Mouse (Mus musculus) lung, adult 2 months (tissue): ENCODE measurements at regions not wholly inside any gene's neighbourhood (a gene's known extent, or its start where the extent isn't known, plus 50 kb on each side); places are given as distances from the start of the nearest gene placed in this dataset.

ENCODE experiments used
- DNase-seq: peaks from one replicate; pipeline ENCODE4 v3.0.0; 2022
- H3K4me1 ChIP-seq: fragments of 200-500 bp; 2 replicates; pipeline ENCODE4 v1.6.1; 2011; ENCODE audit warnings: low read length; ENCODE audit not compliant: control insufficient read depth, insufficient read depth
- H3K4me3 ChIP-seq: fragments of 200-500 bp; replicated peaks from 2 replicates; pipeline ENCODE3; 2011; ENCODE audit warnings: low read depth, mild to moderate bottlenecking, control low read depth, low read length; ENCODE audit errors: extremely low read depth
- CTCF ChIP-seq: fragments of 200-500 bp; IDR thresholded peaks from 2 replicates; pipeline ENCODE4 v1.5.1; 2011; ENCODE audit warnings: mild to moderate bottlenecking, low read length, control low read depth; ENCODE audit not compliant: insufficient read depth
- POLR2A ChIP-seq: fragments of 200-500 bp; IDR thresholded peaks from 2 replicates; pipeline ENCODE4 v1.6.1; 2011; ENCODE audit warnings: low read depth, mild to moderate bottlenecking, control low read depth, low read length, borderline replicate concordance; ENCODE audit errors: extremely low read depth
- WGBS: fragments of 180-500 bp; shearing (Covaris S2); methylation state at CpG from one replicate; pipeline ENCODE4 v1.1.7; 2018; 5-methylcytosine and 5-hydroxymethylcytosine counted together

GRCm38 (mm10) chr4:8992171-8992570 is 753.3 kb upstream of the Car8 start:
- Histone ChIP-seq H3K4me3 (no peak overlapping the region), H3K4me1 (no peaks in the 10 kb centered on the region; the same call in 1 of the 2 replicates)
- 70% methylated on average over 1 of the region's 1 CpGs for WGBS
- TF ChIP-seq POLR2A (no peak), CTCF (no peak)
- no peak for DNase-seq

- no peak for DNase-seq
- WGBS = 88% methylated on average over 5 of the region's 5 CpGs
- no peak overlapping the region for H3K4me3 ChIP-seq
- no peaks in the 10 kb centered on the region; the same call in 1 of the 2 replicates for H3K4me1 ChIP-seq
- TF ChIP-seq POLR2A (no peak), CTCF (no peak)
These were observed 751.7 kb upstream of the Car8 start for GRCm38 (mm10) chr4:8990551-8990950.

GRCm38 (mm10) chr4:8989614-8990013 is 750.8 kb upstream of the Car8 start:
- Histone ChIP-seq H3K4me3 (no peak overlapping the region), H3K4me1 (no peaks in the 10 kb centered on the region; the same call in 1 of the 2 replicates)
- TF ChIP-seq POLR2A (no peak), CTCF (no peak)
- 95% methylated on average over 6 of the region's 6 CpGs for WGBS
- no peak for DNase-seq

DNA sequence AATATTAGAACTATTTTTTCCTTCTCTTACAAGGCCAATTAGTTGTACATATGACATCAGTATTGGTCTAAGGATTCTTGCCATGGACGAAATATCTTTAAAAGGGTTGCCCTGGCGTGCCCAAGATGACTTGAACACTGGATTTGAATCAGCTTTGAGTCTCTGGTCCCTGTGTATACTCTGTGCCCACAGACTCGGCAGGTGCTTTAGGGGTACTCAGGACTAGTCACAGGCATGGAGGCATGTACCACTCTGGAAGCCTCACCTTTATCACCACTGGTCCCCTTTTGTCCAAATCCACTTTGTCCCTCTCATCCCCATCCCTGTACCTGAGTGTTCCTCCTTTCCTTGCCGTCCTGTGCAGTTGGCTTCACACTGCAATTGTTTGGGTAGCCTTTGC is 750.3 kb upstream of the Car8 start:
- H3K4me3 ChIP-seq = no peak overlapping the region
- DNase-seq = no peak
- WGBS = 97% methylated on average over 4 of the region's 4 CpGs
- no peaks in the 10 kb centered on the region; the same call in 1 of the 2 replicates for H3K4me1 ChIP-seq
- TF ChIP-seq CTCF (no peak), POLR2A (no peak)

DNA sequence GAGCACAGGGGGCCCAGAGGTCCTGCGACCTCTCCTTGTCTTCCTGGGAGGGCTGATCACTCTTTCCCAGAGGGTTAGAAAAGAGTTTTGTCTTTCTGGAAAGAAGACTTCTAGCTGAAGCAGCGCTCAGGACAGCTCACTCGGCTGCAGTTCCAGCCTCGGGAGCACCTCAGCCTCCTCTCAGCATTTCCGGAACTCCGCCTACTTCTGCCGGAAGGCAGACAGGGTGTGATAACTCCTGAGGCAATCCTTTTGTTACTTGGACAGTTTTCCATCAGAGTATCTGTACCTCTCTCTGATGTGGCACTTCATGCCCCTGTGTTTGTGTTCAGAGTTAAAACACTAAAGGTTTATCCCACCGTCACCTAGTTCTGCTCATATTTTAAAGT is 749.5 kb upstream of the Car8 start:
- WGBS = 45% methylated on average over 8 of the region's 8 CpGs
- Histone ChIP-seq H3K4me1 (no peaks in the 10 kb centered on the region; the same call in 1 of the 2 replicates), H3K4me3 (no peak overlapping the region)
- no peak for DNase-seq
- no peak for TF ChIP-seq CTCF
- TF ChIP-seq POLR2A = no peak

- no peak overlapping the region for H3K4me3 ChIP-seq
- no peak for TF ChIP-seq POLR2A
- TF ChIP-seq CTCF = no peak
- no peaks in the 10 kb centered on the region; the same call in 1 of the 2 replicates for H3K4me1 ChIP-seq
- 47% methylated on average over 10 of the region's 10 CpGs for WGBS
- no peak for DNase-seq
These were observed 748.9 kb upstream of the Car8 start for GRCm38 (mm10) chr4:8987544-8988344.

DNA sequence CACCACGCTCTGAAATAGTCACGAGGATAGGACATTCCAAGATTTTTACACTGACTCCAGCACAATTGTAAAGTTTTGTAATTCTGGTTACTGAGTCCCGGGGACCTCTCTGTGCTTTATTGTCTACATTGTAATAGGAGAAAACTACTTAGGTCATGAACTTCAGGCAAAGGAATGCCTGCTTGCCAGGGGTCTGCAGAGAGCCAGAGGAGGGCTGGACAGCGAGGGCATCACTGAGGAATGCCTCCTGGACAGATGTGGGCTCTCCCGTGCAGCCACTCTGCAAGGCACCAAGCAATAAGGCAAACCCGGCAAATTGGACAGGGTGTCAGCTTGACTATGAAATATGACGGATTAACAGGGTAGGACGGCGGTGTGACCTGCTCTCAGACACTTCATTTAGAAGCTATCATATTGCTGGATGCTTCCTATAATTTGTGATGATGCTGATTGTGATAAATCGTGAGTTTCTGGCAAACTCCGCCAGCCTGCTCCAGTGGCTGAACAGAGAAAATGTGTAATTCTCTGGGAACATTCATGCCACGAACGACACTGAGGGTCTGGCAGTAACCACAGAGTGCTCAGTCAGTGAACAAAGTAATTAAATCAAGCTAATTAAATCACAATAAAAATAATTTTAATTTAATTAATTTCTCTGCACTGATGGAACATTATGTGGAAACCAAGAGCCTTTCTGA is 747.7 kb upstream of the Car8 start:
- DNase-seq = no peak
- TF ChIP-seq POLR2A (no peak), CTCF (no peak)
- 62% methylated on average over 13 of the region's 13 CpGs for WGBS

GRCm38 (mm10) chr4:8984059-8984606 is 745.3 kb upstream of the Car8 start:
- DNase-seq = no peak
- WGBS = 51% methylated on average over 5 of the region's 5 CpGs
- Histone ChIP-seq H3K4me1 (no peaks in the 10 kb centered on the region; the same call in 1 of the 2 replicates), H3K4me3 (no peak overlapping the region)
- TF ChIP-seq POLR2A = no peak
- no peak for TF ChIP-seq CTCF

More for the DNA sequence above, 747.7 kb upstream of the Car8 start:
- no peaks in the 10 kb centered on the region; the same call in 1 of the 2 replicates for H3K4me1 ChIP-seq
- no peak overlapping the region for H3K4me3 ChIP-seq

DNA sequence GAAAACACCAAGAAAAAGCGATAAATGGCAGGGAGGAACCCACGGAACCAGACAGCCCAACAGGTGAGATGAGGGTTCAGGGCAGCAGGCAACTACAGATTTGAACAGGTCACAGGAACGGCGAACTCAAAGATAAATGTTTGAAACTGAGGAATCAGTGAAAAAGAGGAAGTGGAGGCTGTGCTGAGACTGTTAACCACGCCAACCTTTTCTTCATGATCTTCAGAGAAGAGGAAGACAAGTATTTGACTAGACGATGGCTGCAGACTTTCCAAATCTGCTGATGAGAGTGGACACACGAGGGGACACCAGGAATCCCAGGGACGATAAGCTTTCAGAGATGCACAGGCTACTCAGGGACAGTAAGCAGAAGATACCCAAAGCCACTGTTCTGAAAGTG is 740.1 kb upstream of the Car8 start:
- no peak for TF ChIP-seq CTCF
- TF ChIP-seq POLR2A = no peak
- 72% methylated on average over 8 of the region's 8 CpGs for WGBS
- H3K4me1 ChIP-seq = no peaks in the 10 kb centered on the region
- H3K4me3 ChIP-seq = no peak overlapping the region
- no peak for DNase-seq
